Mouse (Mus musculus) bone marrow macrophage, adult 2 months (primary cell): ENCODE measurements around the gene Adamts4.

Experiments
- CTCF ChIP-seq: IDR thresholded peaks from 2 replicates; pipeline ENCODE4 v1.5.1; 2012; ENCODE audit warnings: low read depth, mild to moderate bottlenecking, low read length, moderate library complexity
- POLR2A ChIP-seq: IDR thresholded peaks from 2 replicates; pipeline ENCODE4 v1.6.1; 2012; ENCODE audit warnings: mild to moderate bottlenecking, low read depth, low read length, borderline replicate concordance

- TF ChIP-seq POLR2A (no peak), CTCF (no peak)
Measured at GRCm38 (mm10) chr1:171239992-171240744, 10.1 kb upstream of the Adamts4 start.
